Mouse (Mus musculus): ENCODE data around the gene 9030025P20Rik. TPM values are rescaled to one million over a fixed set of nuclear protein-coding genes. Genes with fewer than 3 reads are reported as not detected.
"Not testable (repeated sequence)": the region's sequence is repeated elsewhere in the genome, so short reads cannot be mapped to it uniquely, and the experiment has no call there.

The 9030025P20Rik gene
- total RNA-seq, 4 experiments from 2014 or later, result 1.8 to 3.7 (median 2.1) TPM

GRCm38 (mm10) chr17:14990116-14990702, 11.9 kb downstream of the 9030025P20Rik start:
- not testable (repeated sequence) for DNase-seq (ENCODE audit: low spot score in 2 of 2)

DNA sequence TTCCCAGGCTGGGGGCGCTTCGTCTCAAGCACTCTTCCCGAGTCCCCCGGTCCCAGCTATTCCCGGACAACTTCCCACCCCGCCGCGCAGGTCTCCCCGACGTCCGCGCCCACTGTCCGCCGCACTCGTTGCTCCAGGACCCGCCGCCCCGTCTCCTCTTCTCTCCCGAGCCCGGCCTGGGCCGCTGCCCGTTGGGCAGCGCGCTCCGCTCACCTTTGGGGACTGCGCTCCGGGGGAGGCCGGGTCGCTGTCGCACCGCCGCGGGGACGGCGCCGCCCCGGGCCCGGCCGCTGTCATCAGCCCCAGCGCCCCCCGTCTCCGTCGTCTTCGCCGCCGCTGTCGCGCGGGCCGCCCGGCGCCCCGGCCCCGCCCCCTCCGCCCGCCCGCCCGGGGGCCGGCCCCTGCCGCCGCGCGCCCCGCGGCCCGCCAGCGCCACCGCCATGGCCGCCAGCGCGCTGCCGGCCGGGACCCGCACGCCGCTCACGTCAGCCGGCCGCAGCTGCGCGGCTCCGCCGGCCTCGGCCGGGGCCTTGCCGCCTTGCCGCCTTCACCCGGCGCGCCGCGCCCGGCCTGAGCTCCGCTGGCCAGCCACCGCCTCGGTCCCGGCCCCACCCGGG, 14.4 kb downstream of the 9030025P20Rik start:
- not testable (repeated sequence) for DNase-seq (ENCODE audit: low spot score in 2 of 2)

DNA sequence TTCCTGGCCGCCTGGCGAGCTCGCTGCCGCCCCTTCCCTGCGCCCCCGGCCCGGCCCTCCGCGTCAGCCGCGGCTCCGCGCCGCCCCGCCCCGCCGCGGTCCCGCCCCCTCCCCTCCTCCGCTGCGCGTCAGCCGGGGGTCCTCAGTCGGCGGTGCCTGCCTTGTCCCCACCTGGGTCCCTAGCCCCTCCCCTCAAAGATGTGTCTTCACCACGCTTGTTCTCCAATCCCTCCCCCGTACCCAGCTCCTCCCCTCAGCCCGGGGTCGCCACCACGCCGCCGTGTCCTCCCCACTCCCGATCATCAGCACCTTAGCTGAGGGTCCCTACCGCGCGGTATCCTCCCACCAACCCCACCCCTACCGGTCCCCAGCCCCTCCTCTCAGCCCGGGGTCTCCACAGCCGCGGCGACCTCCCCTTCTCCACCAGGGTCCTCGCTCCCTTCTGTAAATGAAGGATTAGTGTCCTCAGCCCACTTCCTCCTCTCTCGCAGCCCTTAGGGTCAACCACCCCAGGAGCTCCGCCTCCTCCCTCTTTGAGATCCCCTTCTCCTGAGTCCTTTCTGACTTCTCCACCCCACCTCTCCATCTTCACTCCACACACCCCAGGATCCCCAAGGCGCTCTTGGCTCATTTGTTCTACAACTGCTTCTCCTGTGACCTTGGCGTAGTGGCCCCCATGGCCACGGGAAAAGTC, 15.0 kb downstream of the 9030025P20Rik start:
- not testable (repeated sequence) for DNase-seq (ENCODE audit: low spot score in 2 of 2)

DNA sequence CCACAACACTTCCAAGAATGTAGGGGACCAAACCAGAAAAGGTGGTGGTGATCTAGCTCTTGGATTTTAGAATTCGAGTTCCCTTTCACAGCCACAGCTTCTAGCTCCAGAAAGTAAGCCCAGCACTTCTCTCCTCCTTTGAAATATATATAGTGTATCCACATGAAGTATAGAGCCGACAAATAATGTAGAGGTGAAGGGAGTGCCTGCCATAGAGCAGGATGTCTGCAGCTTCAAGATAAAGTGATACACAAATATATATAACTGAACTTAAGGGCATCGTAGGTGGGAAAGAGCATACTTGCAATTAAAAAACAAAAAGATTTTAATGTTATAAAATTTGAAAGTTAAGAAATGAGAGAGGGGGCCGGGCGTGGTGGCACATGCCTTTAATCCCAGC, 15.9 kb downstream of the 9030025P20Rik start:
- DNase-seq (ENCODE audit: low spot score in 2 of 2), result not testable (repeated sequence)

- not testable (repeated sequence) for DNase-seq (ENCODE audit: low spot score in 2 of 2)
Observed at GRCm38 (mm10) chr17:15000047-15000446, 21.8 kb downstream of the 9030025P20Rik start.

GRCm38 (mm10) chr17:15009088-15009487, 30.8 kb downstream of the 9030025P20Rik start:
- DNase-seq (ENCODE audit: low spot score in 2 of 2), result not testable (repeated sequence)

- DNase-seq (ENCODE audit: low spot score in 2 of 2), result not testable (repeated sequence)
Observed at GRCm38 (mm10) chr17:15009706-15010413, 31.6 kb downstream of the 9030025P20Rik start, which contains the start of gene Gm3435. TSS of gene Gm3435 (plus strand) at chr17:15010176.

GRCm38 (mm10) chr17:15021503-15022220, 43.4 kb downstream of the 9030025P20Rik start:
- peak; percentile 3 to 5 for DNase-seq (ENCODE audit: low spot score in 2 of 2)

DNA sequence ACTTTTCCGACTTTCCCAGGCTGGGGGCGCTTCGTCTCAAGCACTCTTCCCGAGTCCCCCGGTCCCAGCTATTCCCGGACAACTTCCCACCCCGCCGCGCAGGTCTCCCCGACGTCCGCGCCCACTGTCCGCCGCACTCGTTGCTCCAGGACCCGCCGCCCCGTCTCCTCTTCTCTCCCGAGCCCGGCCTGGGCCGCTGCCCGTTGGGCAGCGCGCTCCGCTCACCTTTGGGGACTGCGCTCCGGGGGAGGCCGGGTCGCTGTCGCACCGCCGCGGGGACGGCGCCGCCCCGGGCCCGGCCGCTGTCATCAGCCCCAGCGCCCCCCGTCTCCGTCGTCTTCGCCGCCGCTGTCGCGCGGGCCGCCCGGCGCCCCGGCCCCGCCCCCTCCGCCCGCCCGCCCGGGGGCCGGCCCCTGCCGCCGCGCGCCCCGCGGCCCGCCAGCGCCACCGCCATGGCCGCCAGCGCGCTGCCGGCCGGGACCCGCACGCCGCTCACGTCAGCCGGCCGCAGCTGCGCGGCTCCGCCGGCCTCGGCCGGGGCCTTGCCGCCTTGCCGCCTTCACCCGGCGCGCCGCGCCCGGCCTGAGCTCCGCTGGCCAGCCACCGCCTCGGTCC, 45.7 kb downstream of the 9030025P20Rik start:
- DNase-seq (ENCODE audit: low spot score in 2 of 2), result not testable (repeated sequence)

DNA sequence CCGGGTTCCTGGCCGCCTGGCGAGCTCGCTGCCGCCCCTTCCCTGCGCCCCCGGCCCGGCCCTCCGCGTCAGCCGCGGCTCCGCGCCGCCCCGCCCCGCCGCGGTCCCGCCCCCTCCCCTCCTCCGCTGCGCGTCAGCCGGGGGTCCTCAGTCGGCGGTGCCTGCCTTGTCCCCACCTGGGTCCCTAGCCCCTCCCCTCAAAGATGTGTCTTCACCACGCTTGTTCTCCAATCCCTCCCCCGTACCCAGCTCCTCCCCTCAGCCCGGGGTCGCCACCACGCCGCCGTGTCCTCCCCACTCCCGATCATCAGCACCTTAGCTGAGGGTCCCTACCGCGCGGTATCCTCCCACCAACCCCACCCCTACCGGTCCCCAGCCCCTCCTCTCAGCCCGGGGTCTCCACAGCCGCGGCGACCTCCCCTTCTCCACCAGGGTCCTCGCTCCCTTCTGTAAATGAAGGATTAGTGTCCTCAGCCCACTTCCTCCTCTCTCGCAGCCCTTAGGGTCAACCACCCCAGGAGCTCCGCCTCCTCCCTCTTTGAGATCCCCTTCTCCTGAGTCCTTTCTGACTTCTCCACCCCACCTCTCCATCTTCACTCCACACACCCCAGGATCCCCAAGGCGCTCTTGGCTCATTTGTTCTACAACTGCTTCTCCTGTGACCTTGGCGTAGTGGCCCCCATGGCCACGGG, 46.4 kb downstream of the 9030025P20Rik start:
- DNase-seq (ENCODE audit: low spot score in 2 of 2), result not testable (repeated sequence)

- not testable (repeated sequence) for DNase-seq (ENCODE audit: low spot score in 2 of 2)
Observed at GRCm38 (mm10) chr17:15025513-15025912, 47.2 kb downstream of the 9030025P20Rik start.

DNA sequence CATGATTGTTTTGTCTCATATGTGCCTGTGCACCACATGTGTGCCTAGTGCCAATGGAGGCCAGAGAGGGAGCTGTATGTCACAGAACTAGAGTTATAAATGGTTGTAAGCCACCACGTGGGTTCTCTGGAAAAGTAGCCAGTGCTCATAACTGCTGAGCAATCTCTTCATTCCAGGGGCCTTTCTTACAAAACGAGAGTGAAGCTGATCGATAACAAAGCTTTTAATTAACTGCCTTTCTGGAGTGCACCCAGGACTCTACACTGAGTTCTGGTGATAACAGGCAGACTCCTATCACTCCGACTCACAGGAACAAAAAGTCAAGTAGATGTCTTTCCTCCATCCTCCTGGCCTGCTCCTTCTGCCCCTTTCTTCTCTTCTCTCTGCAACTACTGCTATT, 53.1 kb downstream of the 9030025P20Rik start:
- not testable (repeated sequence) for DNase-seq (ENCODE audit: low spot score in 2 of 2)

- DNase-seq (ENCODE audit: low spot score in 2 of 2), result not testable (repeated sequence)
Observed at GRCm38 (mm10) chr17:15040455-15040854, 62.2 kb downstream of the 9030025P20Rik start.

Other genes starting within 250 kb of the 9030025P20Rik start
- gene Wdr27, start 35.3 kb upstream of the 9030025P20Rik start, total RNA-seq (2022), result 1 to 10 TPM; 1.6 to 2.2 (median 1.9) TPM
- gene 1600012H06Rik, start 35.3 kb upstream of the 9030025P20Rik start, total RNA-seq (2022), result 10 to 100 TPM in 1 of 4 experiments, 1 to 10 TPM in 3; 7.3 to 10.4 (median 8.2) TPM
- 10 to 100 TPM; 50.4 to 56.5 (median 54.1) TPM for gene Phf10, start 17.2 kb upstream of the 9030025P20Rik start, total RNA-seq (2022)
- not detected for gene Gm3417, start 322 bp downstream of the 9030025P20Rik start, total RNA-seq (2022)
- gene Gm3435, start 31.7 kb downstream of the 9030025P20Rik start, total RNA-seq (2022), result 1 to 10 TPM; 1.5 to 3.2 (median 2.2) TPM
- gene Ermard, start 62.7 kb downstream of the 9030025P20Rik start, total RNA-seq (2022), result 10 to 100 TPM; 14.8 to 17.3 (median 15.5) TPM
- gene Tcte3, start 63.0 kb downstream of the 9030025P20Rik start, total RNA-seq (2022), result under 1 TPM in 1 of 4 experiments, not detected in 3; 0.92 TPM
- under 1 TPM; 0.44 to 0.79 (median 0.56) TPM for gene Gm3448, start 63.1 kb downstream of the 9030025P20Rik start, total RNA-seq (2022)